Mouse (Mus musculus): ENCODE data around the gene Unc45a. TPM values are rescaled to one million over a fixed set of nuclear protein-coding genes. Genes with fewer than 3 reads are reported as not detected.
"Not testable (repeated sequence)": the region's sequence is repeated elsewhere in the genome, so short reads cannot be mapped to it uniquely, and the experiment has no call there.

The Unc45a gene
- total RNA-seq, 2 experiments from 2014 or later, result 47.9 to 61.9 TPM

DNA sequence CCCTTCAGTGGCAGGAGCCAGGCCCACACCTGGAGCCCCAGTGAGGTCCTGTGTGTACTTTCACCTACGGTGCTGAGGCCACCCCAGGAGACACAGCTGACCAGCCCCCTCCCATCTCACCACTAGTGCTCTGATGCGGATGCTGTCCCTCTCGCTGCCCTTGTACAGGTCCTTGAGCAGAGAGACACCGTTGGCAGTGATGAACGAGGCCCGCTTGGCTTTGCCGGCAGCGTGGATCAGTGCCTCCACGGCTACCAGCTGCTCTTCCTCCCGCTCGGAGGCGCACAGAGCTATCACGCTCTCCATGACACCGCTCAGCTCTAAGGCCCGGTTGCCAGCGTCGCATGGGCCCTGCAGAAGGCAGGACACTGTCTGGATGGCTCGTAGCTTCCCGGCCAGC, 9.4 kb downstream of the Unc45a start:
- DNase-seq (ENCODE audit: low spot score in 2 of 2), result no peak

DNA sequence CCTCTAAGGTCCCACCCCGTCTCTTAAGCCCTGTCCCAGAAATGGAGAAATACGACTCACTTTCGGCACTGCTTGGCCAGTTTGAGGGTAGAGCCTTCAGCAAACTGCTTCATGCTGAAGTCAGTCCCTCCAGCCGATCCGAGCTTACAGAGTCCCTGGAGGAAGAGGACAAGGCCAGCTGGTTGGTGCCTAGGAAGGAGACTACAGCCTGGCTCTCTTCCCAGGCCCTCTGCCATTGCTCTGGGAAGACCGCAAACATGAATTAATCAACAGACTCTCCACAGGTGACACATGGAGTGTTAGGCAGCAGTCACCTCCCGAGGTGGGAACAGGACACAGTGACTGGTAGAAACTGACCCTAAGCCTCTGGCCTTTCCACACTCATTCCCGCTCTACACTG, 10.5 kb downstream of the Unc45a start:
- no peak for DNase-seq (ENCODE audit: low spot score in 2 of 2)

DNA sequence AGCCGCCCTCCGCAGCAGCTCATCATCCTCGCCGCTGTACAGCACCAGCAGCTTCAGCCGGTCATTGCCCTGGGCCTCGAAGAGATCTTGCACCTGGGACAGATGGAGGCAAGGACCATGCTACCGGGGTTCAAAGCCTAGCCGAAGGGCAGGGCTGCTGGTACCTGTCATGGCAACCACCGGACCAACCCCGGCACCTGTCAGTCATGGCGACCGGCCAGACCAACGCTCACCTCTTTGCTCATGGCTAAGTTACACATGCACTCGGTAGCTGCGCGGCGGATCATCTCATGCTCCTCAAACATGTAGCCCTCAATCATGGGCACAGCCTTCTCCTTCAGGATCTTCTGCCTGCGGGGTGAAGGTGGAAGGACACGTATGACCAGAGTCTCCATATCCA, 14.7 kb downstream of the Unc45a start:
- DNase-seq (ENCODE audit: low spot score in 2 of 2), result no peak

DNA sequence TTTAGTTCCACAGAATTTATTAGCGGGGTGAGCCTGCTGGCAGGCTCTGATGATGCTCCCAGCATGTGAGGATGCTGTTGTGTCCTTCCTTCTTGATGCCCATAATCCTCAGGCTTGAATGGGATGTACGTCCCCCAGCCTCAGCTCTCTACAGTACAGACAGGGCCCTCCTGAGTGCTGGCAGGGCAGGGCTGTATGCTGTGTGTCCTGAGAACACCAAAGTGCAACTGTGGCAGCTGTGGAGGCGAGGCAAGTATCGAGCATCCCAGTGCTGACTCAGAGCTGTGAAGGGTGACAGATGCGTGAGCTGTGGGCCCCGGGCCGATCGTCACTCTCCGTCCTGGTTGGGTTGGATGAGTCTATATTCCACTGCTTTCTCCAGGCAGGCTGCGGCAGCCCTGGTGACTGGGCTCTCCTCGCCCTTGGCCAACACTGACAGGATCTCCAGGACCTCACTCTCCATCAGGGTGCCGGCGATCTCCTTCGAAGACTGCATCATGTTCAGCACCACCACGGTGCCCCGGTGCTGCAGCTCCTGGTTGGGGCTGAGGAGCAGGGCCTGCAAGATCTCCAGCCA, 15.4 kb downstream of the Unc45a start:
- no peak for DNase-seq (ENCODE audit: low spot score in 2 of 2)

DNA sequence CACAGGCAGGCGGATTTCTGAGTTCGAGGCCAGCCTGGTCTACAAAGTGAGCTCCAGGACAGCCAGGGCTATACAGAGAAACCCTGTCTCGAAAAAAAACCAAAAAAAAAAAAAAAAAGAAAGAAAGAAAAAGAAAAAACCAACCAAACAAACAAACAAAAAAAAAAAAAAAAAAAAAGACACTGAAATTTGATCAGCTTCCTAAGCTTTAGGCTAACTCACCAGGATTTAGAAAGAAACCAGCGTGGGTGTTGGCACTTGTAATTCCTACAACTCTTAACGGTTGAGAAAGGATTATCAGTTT, 16.0 kb downstream of the Unc45a start:
- not testable (repeated sequence) for DNase-seq (ENCODE audit: low spot score in 2 of 2)

DNA sequence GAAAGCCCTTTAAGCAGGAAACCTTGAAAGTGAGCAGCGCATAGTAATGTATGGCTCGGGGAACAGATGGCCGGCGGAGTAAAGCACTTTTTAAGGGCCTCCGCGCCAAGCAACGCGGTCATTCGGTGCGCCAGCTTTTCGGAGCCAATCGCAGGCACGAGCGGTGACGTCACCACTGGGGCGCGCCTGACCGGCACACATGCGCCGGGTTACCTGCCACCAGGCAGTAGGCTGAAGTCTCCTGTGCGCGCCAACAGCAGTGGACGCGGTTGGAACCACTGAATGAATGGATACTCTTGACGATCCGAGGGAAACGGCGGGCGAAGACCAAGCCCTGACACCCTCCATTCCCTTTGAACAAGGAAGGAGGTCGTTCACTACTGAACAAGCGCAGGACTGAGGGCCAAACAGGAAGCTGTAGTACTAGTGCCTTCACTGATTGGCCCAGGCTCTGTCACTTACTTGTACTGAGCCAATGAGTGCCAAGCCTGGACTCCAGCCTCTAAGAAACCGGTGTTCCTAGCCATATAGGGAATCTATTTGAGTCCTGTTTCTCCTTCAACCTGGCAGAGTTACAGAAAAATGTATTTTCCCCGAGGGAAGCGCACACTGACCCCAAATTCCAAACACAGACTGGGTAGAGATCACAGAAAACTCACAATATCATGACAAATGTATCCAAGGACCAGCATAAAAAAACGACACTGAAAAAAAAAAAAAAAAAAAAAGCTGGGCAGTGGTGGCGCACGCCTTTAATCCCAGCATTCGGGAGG, 16.6 kb downstream of the Unc45a start, which contains the start of gene Rccd1:
TSS of gene Rccd1 (minus strand) at position 412 of the 773 bp plus-strand sequence.
- DNase-seq (ENCODE audit: low spot score in 2 of 2), result peak; percentile 95 to 96

DNA sequence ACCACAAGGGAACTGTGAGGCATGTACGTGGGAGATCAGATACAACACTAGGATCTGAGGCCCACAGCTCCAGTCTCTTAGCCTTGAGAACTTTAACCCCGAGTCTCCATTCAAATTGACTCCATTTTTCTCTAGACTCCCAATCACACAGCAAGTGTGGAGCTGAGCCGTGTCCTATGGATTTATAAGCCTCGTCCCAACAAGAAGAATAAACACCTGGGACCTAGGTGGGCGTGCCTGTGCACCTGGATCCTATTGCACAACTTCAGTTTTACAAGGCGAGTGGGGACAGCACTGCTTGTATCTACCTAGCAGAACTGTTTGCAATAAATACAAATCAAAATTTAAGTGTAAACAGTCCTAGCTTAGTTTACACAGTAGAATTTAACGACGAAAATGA, 17.5 kb downstream of the Unc45a start:
- DNase-seq (ENCODE audit: low spot score in 2 of 2), result no peak

DNA sequence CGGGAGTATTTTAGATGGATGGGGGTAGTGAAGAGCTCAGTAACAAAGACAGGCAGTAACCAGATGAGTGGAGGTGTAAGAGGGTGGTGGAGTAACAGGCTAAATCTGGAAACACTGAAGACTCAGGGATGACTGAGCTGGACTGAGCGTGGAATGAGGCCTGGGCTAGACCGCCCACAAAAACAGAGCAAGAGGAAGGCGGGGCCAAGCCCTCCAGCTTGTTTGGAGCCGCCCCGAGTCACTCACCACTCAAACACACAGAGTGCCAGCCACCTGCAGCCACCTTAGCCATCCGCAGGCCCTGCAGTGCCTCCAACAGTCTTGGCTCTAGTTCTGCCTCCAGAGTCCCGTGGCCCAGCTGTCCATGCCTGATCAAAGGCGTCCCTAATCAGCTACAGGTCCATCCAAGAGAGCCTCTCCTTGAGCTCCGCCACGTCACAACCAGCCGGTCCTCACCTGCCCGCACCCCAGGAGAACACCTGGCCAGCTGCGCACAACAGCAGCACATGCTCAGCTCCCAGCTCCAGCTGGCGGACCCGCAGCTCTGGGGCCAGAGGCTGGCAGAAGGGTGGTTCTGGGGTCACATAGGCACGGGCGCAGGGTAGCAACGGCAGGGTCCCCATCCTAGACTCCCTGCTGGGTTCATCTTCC, 20.8 kb downstream of the Unc45a start:
- no peak for DNase-seq (ENCODE audit: low spot score in 2 of 2)

DNA sequence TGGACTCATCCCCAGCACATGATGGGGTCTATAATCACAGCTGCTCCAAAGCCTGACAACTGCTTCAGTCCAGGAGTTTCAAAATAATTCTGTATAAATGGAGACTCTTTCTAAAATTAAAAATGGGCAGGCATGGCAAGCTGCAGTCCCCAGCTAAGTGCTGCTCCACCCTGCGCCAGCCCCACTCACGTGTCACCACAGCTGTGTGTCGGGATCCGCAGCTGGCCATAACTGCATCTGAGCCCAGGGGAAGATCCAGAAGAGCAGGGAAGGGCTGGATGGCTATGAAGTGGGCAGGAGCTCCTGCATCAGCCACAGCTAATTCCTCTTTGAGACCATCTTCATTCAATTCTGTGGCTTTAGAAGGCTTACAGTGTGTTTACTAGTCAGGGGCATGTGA, 22.1 kb downstream of the Unc45a start:
- no peak for DNase-seq (ENCODE audit: low spot score in 2 of 2)

DNA sequence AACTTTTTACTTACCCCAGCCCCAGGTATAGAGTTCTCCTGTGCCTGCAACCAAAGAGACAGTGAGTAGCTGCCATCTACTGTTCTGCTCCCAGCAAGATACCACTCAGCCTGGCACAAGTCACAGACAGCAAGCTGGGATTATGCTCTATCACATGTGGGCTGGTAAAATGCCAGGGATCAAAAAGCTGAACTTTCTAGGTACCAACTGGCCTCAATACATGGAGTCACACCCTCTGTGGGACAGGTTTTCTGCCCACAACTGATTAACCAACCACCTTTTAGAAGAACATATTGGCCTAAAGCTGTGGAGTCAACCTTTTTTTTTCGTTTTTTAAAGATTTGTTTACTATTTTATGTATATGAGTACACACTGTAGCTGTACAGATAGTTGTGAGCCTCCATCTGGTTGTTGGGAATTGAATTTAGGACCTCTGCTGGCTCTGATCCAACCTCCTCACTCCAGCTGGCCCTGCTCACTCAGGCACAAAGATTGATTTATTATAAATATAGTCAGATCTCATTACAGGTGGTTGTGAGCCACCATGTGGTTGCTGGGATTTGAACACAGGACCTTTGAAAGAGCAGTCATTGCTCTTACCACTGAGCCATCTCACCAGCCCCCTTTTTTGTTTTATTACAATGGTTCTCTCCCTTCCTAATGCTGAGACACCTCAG, 23.2 kb downstream of the Unc45a start:
- DNase-seq (ENCODE audit: low spot score in 2 of 2), result no peak

DNA sequence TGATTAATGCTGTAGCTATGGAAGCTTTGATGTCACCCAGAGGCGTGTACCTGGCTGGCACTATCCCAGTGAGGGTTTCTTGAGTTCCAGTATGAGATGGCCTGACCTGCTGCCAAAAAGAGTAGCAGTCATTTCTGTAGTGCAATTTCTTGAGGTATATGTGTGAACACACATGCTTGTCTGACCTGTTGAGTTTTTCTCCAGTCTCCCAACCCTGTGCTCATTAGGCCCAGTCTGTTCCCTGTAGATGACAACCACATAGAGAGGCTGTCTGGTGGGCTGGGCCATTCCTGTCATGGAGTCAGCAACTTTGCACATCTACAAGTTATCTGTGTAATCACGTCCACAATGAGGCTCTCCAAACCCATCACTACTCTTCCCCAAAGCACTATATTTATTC, 25.1 kb downstream of the Unc45a start:
- DNase-seq (ENCODE audit: low spot score in 2 of 2), result no peak

DNA sequence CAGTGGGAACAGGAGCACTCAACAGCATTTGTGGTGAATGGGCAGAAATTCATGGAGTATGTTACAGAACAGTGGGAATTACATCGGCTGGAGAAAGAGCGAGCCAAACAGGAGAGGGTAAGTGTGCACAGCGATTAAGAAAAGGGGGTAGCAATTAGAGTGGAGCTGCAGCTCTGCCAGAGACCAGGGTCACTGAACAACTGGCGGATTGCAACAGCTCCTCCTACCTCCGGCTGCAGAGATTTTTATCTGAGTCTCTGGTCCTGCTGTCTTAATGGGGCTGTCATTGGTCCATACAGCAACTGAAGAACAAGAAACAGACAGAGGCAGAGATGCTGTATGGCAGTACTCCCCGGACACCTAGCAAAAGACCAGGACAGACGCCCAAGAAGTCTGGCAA, 30.0 kb downstream of the Unc45a start:
- DNase-seq (ENCODE audit: low spot score in 2 of 2), result no peak

DNA sequence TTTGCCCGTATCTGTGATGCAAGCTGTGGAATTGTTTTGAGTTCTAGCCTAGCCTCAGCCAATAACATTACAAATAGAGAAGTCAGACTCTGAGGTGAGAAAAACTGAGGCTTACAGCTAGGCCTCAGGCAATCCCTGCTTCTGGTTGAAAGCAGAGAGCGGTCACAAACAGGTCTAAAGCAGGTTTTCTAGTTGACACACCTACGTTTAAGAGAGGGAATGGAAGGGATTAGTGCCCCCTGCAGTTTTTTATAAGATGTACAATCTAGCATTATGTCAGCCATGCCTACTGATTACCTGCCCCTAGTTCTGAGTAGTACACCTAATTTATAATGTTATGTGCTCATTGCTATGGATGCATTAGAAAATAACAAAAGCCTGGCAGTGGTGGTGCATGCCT, 33.0 kb downstream of the Unc45a start:
- DNase-seq (ENCODE audit: low spot score in 2 of 2), result no peak

DNA sequence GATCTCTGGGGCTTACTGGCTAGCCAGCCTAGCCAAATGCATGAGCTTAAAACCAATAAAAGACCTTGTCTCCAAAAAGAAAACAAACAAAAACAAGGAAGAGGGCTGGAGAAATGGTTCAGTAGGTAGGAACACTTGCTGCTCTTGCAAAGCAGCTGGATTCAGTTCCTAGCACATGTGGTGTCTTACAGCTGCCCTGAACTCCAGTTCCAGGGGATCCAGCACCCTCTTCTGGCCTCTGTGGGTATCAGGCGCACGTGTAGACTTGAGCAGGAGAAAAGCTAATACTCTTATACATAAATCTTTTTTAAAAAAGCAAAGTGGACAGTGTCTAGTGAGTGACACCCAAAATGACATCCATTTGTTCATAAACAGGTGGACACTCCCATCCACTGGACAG, 39.3 kb downstream of the Unc45a start:
- no peak for DNase-seq (ENCODE audit: low spot score in 2 of 2)

DNA sequence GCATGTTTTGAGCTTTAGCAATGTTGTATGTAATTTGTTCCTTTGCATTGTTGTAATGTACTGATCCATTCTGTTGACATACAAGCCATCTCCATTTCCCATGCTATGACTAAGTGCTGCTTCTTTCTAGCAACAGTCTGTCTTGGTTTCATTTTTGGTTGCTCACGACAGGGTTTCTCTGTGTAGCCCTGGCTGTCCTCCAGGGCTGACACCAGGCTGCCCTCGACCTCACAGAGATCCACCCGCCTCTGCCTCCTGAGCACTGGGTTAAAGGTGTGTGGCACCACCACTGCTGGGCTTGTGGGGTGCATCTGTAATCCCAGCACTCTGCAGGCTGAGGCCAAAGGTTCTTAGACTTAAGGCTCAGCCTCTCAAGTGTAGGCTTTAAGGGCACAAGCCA, 41.2 kb downstream of the Unc45a start:
- DNase-seq (ENCODE audit: low spot score in 2 of 2), result no peak

DNA sequence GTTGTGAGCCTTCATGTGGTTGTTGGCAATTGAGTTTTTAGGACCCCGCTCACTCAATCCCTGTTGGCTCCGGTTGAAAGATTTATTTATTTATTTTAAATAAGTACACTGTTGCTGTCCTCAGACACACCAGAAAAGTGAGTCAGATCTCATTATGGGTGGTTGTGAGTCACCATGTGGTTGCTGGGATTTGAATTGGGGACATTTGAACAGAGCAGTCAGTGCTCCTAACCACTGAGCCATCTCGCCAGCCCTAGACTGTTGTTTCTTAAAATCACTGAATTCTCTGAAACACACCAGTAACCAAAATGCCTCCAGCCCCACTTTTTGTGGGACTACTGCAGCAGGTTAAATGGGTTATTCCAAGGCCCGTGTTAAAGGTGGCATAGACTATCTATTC, 42.1 kb downstream of the Unc45a start:
- no peak for DNase-seq (ENCODE audit: low spot score in 2 of 2)

DNA sequence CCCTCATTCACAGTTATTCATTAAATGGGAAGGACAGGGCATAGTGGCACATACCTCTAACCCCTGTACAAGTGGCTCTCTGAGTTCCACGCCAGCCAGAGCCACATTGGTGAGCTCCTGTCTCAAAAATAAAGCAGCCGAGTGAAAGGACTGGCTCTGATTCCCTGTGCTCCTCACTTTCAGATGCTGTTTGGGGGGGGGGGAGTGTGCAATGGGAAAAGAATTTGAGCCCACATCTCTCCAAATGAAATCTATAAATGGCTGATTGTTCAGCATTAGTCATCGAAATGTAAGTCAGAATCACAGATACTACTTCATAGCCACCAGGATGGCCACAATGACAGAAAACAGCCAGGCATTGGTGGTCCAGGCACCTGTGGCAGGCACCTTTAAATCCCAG, 43.8 kb downstream of the Unc45a start:
- no peak for DNase-seq (ENCODE audit: low spot score in 2 of 2)

DNA sequence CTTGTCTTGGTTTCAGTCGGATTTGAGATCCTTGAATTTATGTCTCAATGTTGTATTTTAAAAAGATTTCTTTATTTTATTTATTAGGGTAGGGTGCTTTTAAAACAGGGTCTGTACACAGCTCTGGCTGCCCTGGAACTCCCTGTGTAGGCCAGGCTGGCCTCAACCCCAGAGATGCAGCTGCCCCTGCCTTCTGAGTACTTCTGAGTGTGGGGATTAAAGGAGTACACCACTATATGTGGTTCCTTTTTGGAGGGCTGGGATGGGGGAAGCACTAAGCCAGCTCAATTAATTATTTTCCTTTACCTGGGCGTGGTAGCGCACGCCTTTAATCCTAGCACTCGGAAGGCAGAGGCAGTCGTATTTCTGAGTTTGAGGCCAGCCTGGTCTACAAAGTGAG, 44.3 kb downstream of the Unc45a start:
- DNase-seq (ENCODE audit: low spot score in 2 of 2), result no peak

DNA sequence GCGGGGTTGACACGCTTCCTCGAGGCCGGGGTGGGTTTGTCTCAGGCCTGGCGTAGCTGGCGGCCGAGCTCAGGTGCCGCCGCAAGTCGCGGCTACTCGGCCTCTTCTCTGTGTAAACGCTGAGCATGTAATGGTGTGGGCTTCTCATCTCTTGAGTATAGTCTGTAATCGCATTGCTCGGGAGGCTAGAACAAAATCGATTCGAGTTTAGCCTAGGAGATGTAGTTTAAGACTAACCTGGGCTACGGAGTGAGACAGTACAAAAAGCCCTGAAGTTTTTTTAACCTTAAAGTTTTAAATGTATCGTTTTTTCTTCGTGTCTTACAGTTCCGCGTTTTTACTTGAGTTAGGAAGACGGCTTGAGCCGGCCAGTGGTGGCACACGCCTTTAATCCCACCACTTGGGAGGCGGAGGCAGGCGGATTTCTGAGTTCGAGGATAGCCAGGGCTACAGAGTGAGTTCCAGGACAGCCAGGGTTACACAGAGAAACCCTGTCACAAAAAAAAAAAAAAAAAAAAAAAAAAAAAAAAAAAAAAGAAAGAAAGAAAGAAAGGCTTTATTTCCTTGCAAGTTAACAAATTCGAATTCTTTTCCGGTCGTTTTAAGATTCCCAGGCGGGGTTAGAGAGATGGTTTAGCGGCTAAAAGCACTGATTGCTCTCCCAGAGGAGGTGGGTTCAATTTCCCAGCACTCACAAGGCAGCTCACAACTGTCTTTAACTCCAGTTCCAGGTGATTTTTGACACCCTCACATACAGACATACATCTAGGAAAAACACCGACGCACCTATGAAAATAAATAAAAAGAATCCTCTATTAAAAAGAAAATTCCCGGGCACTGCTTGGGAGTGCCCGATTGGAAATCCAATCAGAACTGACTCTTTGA, 45.8 kb downstream of the Unc45a start:
- no peak for DNase-seq (ENCODE audit: low spot score in 2 of 2)

DNA sequence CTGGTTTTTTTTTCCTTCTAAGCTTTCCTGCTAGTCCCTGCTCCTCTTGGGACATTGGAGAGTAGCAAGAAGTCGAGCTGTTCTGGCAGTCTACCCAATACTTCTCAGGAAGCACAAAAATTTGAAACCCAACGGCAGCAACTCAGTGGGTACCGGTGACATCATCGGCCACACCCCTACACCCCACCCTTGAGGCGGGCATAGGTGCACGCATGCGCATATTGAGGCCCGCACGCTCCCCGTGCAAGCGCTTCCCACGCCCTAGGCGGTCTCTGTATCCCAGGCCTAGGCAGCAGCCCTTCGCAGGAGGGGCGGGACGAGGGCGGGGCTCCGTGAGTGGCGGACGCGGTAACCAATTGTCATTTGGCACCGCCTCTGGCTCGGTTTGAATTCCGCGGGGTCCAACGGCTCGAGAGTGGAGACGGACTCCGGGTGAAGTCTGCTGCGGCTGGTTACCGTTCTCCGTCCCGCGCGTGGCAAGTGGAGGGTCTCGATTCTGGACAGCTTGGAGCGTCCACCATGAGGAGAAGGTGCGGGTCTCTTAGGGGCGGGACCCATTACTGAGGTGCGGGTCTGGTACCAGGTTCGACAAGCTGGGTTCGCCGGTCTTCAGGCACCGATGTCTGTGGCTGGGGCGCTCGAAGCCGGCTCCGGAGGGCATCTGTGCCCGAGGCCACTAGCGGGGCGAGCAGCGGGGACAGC, 46.6 kb downstream of the Unc45a start, which contains the start of gene Prc1:
TSS of gene Prc1 (plus strand) at position 389 of the 702 bp plus-strand sequence.
- peak; percentile 99 for DNase-seq (ENCODE audit: low spot score in 2 of 2)
